Mouse (Mus musculus) hindlimb bud, embryonic 11.5 days (tissue): ENCODE data around the gene Sdk2.

Experiments
- DNase-seq: peaks from one replicate; pipeline ENCODE4 v3.0.0-alpha.2; 2012; ENCODE audit warnings: low read depth, low spot score; ENCODE audit errors: extremely low spot score

Sdk2 gene

DNA sequence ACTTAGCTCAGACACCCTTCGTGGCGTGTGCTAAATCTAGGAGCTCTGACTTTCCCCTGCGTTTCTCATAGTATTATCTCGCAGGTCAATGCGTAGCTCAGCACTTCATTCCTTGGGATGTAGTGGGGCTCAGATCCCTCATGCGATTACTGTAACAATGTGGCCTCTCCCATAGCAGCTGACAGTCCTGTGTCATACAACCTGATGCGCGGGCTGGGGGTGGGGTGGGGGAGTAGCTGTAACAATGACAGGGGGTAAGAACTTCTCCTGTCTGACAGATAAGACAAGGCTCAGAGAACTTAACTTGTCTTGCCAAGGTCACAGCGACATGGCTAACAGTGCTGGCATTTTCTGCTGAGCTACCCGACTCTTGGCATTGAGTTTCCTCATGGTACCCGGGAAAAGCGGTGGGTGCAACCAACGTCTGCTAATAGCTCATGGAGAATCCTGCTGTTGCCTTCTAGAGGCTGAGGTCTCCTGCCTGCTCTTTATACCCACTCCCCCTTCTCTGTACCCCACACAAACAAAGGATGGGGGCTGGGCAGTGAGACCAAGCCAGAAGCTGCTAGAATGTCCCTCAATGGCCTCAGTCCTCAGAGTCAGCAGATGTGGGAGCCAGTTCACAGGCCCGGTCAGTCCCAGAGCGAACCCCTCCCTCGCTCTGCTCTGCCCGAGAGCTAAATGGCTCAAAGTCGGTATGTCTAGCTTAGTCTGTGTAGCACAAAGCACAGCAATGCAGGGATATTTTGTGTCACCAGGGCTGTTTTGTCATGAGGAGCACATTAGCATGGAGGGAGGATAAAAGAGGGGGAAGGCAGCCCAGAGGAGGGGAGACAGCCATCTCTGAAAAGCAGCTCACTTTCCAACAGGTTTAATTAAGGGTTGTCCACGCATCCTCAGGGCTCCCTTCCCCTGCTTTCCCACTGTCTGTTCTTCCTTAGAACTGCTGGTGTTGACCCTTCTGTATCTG is 269.5 kb downstream of the Sdk2 start:
- DNase-seq, result no peak

- no peak for DNase-seq
These were observed 271.0 kb downstream of the Sdk2 start for GRCm38 (mm10) chr11:113795846-113796245.

- no peak for DNase-seq
These were observed 275.3 kb downstream of the Sdk2 start for GRCm38 (mm10) chr11:113791357-113792215.

DNA sequence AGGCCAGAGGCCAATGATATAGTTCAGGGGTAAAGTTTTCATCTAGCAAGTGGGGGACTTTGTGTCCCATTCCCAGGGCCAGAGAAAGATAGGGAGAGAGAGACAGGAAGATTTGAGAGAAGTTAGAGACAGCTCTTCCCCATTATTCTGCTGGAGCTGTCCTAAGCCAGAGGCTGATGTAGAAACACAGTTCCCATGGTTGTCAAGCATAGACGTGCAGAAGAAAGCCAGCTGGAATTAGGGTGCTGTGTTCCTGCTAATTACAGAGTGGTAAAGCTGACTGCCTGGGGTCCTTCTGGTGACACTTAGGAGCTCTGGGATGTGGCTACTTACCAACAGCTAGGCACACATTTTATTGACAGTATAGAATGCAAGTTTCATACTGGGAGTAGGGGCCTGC is 277.7 kb downstream of the Sdk2 start:
- no peak for DNase-seq

- DNase-seq, result no peak
These were observed 278.6 kb downstream of the Sdk2 start for GRCm38 (mm10) chr11:113788183-113788789.

DNA sequence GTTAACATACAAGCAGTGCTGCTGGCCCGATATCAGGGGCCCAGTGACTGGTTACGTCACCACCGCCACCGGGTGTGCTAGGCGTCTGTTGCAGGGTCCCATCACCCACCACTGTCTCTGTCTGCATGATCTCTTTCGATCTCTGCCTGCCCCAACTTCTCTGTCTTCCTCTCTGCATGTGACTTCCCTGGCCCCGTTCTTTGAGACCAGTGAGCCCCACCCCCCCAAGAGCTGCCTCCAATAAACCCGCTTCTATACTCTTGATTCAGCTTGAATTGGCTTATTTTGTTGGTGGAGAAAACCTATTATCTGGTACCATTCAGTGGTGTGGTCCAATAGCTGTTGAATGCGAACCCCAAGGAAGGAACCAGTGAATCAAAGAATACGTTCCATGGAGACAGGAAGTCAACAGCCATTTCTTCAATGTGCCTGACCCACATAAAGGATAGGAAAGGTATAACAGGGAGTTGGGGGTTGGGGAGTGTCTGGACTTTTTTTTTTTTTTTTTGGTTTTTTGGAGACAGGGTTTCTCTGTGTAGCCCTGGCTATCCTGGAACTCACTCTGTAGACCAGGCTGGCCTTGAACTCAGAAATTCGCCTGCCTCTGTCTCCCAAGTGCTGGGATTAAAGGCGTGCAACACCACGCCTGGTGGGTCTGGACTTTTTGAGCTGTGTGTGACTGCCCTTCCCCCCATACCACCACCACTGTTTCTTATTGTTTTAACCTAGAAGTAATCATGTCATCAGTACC is 279.2 kb downstream of the Sdk2 start:
- DNase-seq, result no peak

- no peak for DNase-seq
These were observed 279.8 kb downstream of the Sdk2 start for GRCm38 (mm10) chr11:113787009-113787408.

DNA sequence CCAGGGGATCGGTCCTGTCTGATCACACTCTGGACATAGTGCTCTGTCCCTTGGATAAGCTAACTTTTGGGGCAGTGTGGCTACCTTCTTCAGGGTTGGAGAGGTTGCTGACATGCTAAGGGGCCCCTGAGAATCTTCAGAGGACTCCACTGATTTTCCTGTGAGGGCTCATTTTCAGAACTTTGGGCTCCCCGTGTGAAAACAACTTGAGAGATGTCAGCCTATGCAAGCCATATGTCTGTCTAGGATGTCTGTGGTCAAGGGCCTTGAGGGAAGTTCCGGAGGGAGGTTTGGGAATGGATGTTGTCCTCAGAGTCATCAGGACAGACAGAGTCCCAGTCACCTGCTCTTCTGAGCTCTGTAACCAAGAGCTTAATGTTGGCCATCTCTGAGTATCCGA is 280.5 kb downstream of the Sdk2 start:
- no peak for DNase-seq

DNA sequence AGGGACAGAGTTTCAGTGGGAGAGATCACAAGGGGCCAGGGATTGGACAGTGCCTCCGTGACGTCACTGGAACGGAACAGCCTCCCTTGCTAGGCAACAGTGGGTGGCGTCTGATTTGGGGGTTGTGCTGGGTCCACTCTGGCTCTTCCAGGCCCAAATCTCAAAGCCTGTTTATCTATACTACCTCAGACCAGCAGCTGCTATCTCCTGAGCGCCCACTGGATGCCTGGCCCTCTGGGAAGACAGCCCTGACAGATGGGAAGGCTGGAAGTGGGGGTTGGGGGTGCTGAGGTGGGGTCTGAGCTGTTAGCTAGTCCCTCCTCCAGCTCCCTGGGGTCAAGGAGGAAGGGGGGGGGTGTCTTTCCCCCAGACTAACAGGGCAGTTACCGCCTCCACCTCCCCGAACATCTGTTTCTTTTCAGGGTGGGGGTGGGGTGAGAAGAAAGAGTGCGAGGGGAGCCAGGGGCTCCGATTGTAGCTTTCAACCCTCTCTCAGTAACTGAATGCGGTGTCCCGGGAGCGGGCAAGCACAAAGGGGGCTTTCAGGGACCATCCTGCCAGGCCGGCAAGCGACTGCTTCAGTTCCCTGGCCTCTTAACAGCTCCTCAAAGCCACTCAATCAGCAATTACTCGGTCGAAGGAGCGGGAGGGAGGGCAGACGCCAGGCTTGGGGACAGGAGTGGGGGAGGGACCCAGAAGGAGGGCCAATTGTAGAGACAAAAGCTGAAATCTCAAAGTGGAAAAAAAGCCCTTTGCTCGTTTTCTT is 281.3 kb downstream of the Sdk2 start:
- peak; percentile 83 for DNase-seq

DNA sequence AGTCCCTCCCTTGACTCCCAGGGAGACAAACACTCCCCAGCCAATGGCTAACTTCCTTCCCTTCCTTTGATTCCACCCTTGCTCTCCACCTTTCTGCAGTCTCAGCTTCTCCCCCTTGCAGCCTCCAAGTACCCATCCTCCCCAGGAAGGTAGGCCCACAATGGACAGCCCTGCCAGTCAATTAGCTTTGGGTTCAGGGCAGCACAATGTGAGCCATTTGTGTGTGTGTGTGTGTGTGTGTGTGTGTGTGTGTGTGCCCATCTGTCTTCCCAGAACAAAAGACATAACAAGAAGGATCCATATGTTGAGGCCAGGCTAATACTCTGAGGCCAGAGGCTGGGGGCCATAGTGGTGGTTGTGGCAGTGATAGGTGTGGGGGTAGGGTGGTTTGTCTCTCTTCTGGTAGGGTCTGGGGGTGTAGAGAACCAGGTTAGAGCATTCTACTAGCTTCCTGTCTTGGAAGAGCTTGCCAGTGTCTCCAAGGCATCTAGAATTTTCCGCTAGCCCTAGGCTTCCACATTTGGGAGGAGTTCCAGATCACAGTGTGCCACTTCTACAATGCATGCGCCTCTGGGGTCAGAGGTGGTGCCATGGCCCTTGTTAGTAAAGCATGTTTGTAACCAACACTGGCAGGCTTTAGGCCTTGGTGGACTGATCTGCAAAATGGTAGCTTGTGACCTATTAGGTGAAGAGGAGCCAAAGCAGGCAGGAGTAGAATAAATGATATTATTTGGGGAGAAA is 282.0 kb downstream of the Sdk2 start:
- DNase-seq, result no peak

DNA sequence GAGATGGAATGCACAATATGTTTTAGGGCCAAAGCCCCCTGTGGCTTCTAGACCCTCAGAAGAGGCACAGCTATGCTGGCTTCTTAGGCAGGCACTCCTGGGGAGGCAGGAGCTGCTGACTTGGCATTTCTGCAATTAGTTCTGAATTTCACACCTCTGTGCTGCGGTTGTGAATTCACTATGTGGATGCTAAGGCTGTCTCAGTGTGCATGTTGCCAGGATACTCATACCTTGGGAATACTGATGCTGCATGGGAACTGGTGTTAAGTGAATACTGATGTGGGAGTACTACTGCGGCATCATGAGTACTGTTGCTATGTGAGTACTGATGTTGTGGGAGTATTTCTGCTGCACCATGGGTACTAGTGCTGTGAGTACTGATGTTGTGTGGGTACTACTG is 284.4 kb downstream of the Sdk2 start:
- DNase-seq, result no peak

GRCm38 (mm10) chr11:113782006-113782405 is 284.8 kb downstream of the Sdk2 start:
- DNase-seq, result no peak

GRCm38 (mm10) chr11:113779680-113780041 is 287.2 kb downstream of the Sdk2 start:
- DNase-seq, result no peak

DNA sequence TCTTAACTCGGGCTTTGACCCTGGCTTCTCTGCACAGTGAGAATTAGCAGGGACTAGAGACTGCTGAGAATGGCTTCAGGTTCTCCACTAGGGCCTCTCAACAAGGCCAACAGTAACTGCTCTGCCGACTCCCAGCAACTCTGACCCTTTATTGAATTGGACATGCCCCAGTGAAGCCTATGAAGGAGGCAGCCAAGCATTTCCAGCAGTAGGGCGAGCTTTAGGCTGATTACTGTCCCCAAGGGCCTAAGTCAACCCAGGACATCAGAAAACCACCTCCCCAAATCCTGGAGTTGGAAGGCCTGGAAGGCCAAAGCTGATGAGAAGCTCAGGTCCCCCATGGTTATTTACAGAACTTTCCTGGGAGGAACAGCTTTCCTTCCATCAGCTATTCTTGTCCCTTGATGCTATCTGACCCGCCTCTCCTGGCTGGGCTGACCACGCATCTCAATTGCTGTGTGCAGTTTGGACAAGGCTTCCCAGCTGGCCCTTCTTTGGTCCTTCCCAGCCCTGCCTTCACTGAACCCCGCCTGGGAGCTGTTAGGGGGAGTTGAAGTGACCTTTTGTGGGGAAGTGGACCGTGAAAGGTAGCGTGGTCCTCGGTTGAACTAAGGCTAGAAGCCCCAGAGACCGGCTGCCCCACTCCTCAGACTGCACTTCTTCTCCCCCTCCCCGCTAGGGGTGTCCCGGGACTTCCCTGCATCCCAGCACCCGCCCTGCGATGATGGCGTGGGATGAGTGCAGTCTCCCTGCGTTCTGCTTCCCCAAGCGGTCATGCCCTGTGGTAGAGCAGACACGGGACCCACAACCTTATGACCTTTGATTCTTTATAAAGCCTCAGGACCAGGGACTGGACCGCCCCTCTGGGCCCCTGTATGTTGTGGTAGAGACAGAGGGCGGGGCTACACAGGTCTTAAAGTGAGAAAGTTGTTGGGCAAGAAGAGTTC is 287.8 kb downstream of the Sdk2 start:
- no peak for DNase-seq

DNA sequence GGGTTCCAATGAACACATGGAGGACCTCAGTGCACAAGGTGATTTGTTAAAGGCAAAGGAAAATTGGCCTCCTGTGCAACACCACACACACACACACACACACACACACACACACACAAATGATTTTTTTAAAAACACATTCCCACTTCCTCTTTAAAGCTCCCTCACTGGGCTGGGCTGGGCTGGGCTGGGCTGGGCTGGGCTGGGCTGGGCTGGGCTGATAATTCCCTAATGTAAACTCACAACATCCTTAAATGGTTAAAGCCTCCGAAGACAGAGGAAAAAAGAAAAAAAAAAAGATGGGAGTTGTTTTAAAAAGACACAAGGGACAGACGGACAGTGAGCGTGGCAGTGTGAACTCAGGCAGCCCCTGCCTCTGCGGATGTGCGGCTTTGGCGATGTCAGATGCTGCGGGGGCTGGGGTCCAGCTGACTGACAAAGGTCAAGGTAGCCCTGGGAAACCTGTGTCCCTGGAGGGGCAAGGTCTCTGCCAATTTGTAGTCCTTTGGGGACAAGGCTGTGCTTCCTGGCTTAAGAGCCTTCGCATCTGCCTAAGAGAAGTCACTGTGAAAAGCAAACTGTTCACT is 288.9 kb downstream of the Sdk2 start:
- DNase-seq, result no peak

GRCm38 (mm10) chr11:113776851-113777511 is 289.9 kb downstream of the Sdk2 start:
- no peak for DNase-seq

GRCm38 (mm10) chr11:113774773-113775172 is 292.1 kb downstream of the Sdk2 start:
- no peak for DNase-seq
